Mouse (Mus musculus) MEL (cell line): ENCODE data around the gene Hdgf. TPM values are rescaled to one million over a fixed set of nuclear protein-coding genes. Genes with fewer than 3 reads are reported as not detected.
A peak's percentile ranks its signal among the peaks of the same experiment; 100 is the strongest.

Source experiments
- DNase-seq: peaks from one replicate; pipeline ENCODE4 v3.0.0; 2011; ENCODE audit warnings: low read depth, low spot score
- H3K27ac ChIP-seq: 2 replicates; pipeline ENCODE4 v1.5.1; 2012; ENCODE audit warnings: low read depth, mild to moderate bottlenecking, control low read depth, low read length, moderate library complexity; ENCODE audit not compliant: control insufficient read depth
- H3K27me3 ChIP-seq, 2 experiments: fragments of 150-350 bp in 1 of 2; sonication (generic) in 1 of 2; 2 replicates each; pipeline ENCODE4 v1.6.1; 2012; ENCODE audit warnings: low read length in 2 of 2, mild to moderate bottlenecking in 2 of 2, improper control_type of control experiment in 1 of 2, moderate library complexity in 1 of 2; ENCODE audit not compliant: insufficient read depth in 2 of 2, control insufficient read depth in 1 of 2
- H3K36me3 ChIP-seq, 2 experiments: 2 replicates each; pipeline ENCODE4 v1.6.1; 2012 to 2014; ENCODE audit warnings: low read length in 2 of 2, improper control_type of control experiment in 1 of 2, inconsistent platforms in 1 of 2, mild to moderate bottlenecking in 1 of 2; ENCODE audit not compliant: insufficient read depth in 2 of 2, control insufficient read depth in 1 of 2
- H3K4me1 ChIP-seq, 2 experiments: fragments of 150-350 bp in 1 of 2; sonication (generic) in 1 of 2; 2 replicates each; pipeline ENCODE4 v1.6.1; 2012; ENCODE audit warnings: low read length in 2 of 2, improper control_type of control experiment in 1 of 2, mild to moderate bottlenecking in 1 of 2; ENCODE audit not compliant: insufficient read depth in 2 of 2, control insufficient read depth in 1 of 2
- H3K4me3 ChIP-seq, 2 experiments: fragments of 150-350 bp in 1 of 2; sonication (generic) in 1 of 2; 2 replicates each; pipeline ENCODE4 v1.5.1; 2012; ENCODE audit warnings: low read depth in 2 of 2, low read length in 2 of 2, mild to moderate bottlenecking in 2 of 2, moderate library complexity in 2 of 2, control low read depth in 1 of 2, improper control_type of control experiment in 1 of 2; ENCODE audit not compliant: control insufficient read depth in 1 of 2, insufficient read depth in 1 of 2
- H3K79me2 ChIP-seq: 2 replicates; pipeline ENCODE4 v1.6.1; 2012; ENCODE audit warnings: mild to moderate bottlenecking, low read length, moderate library complexity; ENCODE audit not compliant: control insufficient read depth, poor library complexity, insufficient read depth
- H3K9ac ChIP-seq: 2 replicates; pipeline ENCODE4 v1.6.1; 2012; ENCODE audit warnings: low read depth, mild to moderate bottlenecking, control low read depth, low read length, moderate library complexity; ENCODE audit not compliant: control insufficient read depth, poor library complexity, severe bottlenecking
- H3K9me3 ChIP-seq: fragments of 150-350 bp; sonication (generic); replicated peaks from 2 replicates; pipeline ENCODE4 v1.6.1; 2012; ENCODE audit warnings: mild to moderate bottlenecking, low read length, improper control_type of control experiment, moderate library complexity; ENCODE audit not compliant: insufficient read depth
- BHLHE40 ChIP-seq: IDR thresholded peaks from 2 replicates; pipeline ENCODE4 v1.6.1; 2012; ENCODE audit warnings: low read depth, mild to moderate bottlenecking, inconsistent platforms, low read length, improper control_type of control experiment, borderline replicate concordance
- CHD1 ChIP-seq: IDR thresholded peaks from 2 replicates; pipeline ENCODE4 v1.6.1; 2012; ENCODE audit warnings: low read depth, mild to moderate bottlenecking, inconsistent platforms, low read length, improper control_type of control experiment
- CHD2 ChIP-seq: IDR thresholded peaks from 2 replicates; pipeline ENCODE4 v1.6.1; 2011; ENCODE audit warnings: low read length, improper control_type of control experiment
- ELF1 ChIP-seq: IDR thresholded peaks from 2 replicates; pipeline ENCODE4 v1.6.1; 2014; ENCODE audit warnings: low read depth, mild to moderate bottlenecking, inconsistent platforms, low read length, improper control_type of control experiment, moderate library complexity
- ETS1 ChIP-seq: IDR thresholded peaks from 2 replicates; pipeline ENCODE4 v1.6.1; 2012; ENCODE audit warnings: low read depth, mild to moderate bottlenecking, inconsistent platforms, low read length, improper control_type of control experiment, moderate library complexity
- GABPA ChIP-seq: IDR thresholded peaks from 2 replicates; pipeline ENCODE4 v1.6.1; 2012; ENCODE audit warnings: low read depth, mild to moderate bottlenecking, inconsistent platforms, low read length, improper control_type of control experiment, moderate library complexity
- HCFC1 ChIP-seq: IDR thresholded peaks from 2 replicates; pipeline ENCODE4 v1.6.1; 2012; ENCODE audit warnings: low read depth, mild to moderate bottlenecking, inconsistent platforms, low read length, improper control_type of control experiment, moderate library complexity
- JUND ChIP-seq: IDR thresholded peaks from 2 replicates; pipeline ENCODE4 v1.6.1; 2011; ENCODE audit warnings: low read depth, mild to moderate bottlenecking, improper control_type of control experiment, low read length
- KAT2A ChIP-seq: conservative IDR thresholded peaks from 2 replicates; pipeline ENCODE4 v1.6.1; 2012; ENCODE audit warnings: low read depth, low read length, improper control_type of control experiment, inconsistent platforms
- MAFK ChIP-seq: IDR thresholded peaks from 2 replicates; pipeline ENCODE4 v1.6.1; 2011; ENCODE audit warnings: low read depth, mild to moderate bottlenecking, low read length, improper control_type of control experiment, borderline replicate concordance
- MAZ ChIP-seq: IDR thresholded peaks from 2 replicates; pipeline ENCODE4 v1.6.1; 2012; ENCODE audit warnings: low read depth, mild to moderate bottlenecking, inconsistent platforms, low read length, improper control_type of control experiment
- MEF2A ChIP-seq: IDR thresholded peaks from 2 replicates; pipeline ENCODE4 v1.6.1; 2014; ENCODE audit warnings: low read depth, mild to moderate bottlenecking, inconsistent platforms, low read length, improper control_type of control experiment; ENCODE audit not compliant: poor library complexity, insufficient replicate concordance, severe bottlenecking; ENCODE audit errors: extremely low read depth
- MYB ChIP-seq: IDR thresholded peaks from 2 replicates; pipeline ENCODE4 v1.6.1; 2011; ENCODE audit warnings: mild to moderate bottlenecking, low read depth, low read length, improper control_type of control experiment
- MYC ChIP-seq: IDR thresholded peaks from 2 replicates; pipeline ENCODE4 v1.6.1; 2011; ENCODE audit warnings: low read depth, mild to moderate bottlenecking, low read length, improper control_type of control experiment, moderate library complexity
- NRF1 ChIP-seq: IDR thresholded peaks from 2 replicates; pipeline ENCODE4 v1.6.1; 2014; ENCODE audit warnings: low read depth, mild to moderate bottlenecking, inconsistent platforms, low read length, improper control_type of control experiment, moderate library complexity; ENCODE audit not compliant: poor library complexity, insufficient read depth, severe bottlenecking
- POLR2A ChIP-seq, 2 experiments: IDR thresholded peaks; 2 replicates each; pipeline ENCODE4 v1.6.1; 2011 to 2012; ENCODE audit warnings: low read length in 2 of 2, mild to moderate bottlenecking in 2 of 2, control low read depth in 1 of 2, improper control_type of control experiment in 1 of 2, low read depth in 1 of 2, moderate library complexity in 1 of 2; ENCODE audit not compliant: control insufficient read depth in 1 of 2, insufficient read depth in 1 of 2, poor library complexity in 1 of 2
- POLR2AphosphoS2 ChIP-seq: IDR thresholded peaks from 2 replicates; pipeline ENCODE4 v1.6.1; 2011; ENCODE audit warnings: low read length, improper control_type of control experiment
- POLR2AphosphoS5 ChIP-seq: IDR thresholded peaks from 2 replicates; pipeline ENCODE4 v1.6.1; 2012; ENCODE audit warnings: low read depth, borderline replicate concordance, mild to moderate bottlenecking, inconsistent platforms, low read length, moderate library complexity, mixed read lengths
- RAD21 ChIP-seq: IDR thresholded peaks from 2 replicates; pipeline ENCODE4 v1.6.1; 2011; ENCODE audit warnings: mild to moderate bottlenecking, low read depth, low read length, improper control_type of control experiment
- SIN3A ChIP-seq: IDR thresholded peaks from 2 replicates; pipeline ENCODE4 v1.6.1; 2012; ENCODE audit warnings: low read length, improper control_type of control experiment, inconsistent platforms
- SMC3 ChIP-seq: IDR thresholded peaks from 2 replicates; pipeline ENCODE4 v1.6.1; 2011; ENCODE audit warnings: low read depth, low read length, improper control_type of control experiment
- TBP ChIP-seq: IDR thresholded peaks from 2 replicates; pipeline ENCODE4 v1.8.0; 2011; ENCODE audit warnings: low read depth, low read length, improper control_type of control experiment
- TCF12 ChIP-seq: IDR thresholded peaks from 2 replicates; pipeline ENCODE4 v1.6.1; 2014; ENCODE audit warnings: low read depth, mild to moderate bottlenecking, inconsistent platforms, low read length, improper control_type of control experiment, moderate library complexity
- UBTF ChIP-seq: IDR thresholded peaks from 2 replicates; pipeline ENCODE4 v1.6.1; 2012; ENCODE audit warnings: low read depth, mild to moderate bottlenecking, inconsistent platforms, low read length, improper control_type of control experiment, moderate library complexity, borderline replicate concordance; ENCODE audit not compliant: insufficient read depth
- USF1 ChIP-seq: IDR thresholded peaks from 2 replicates; pipeline ENCODE4 v1.6.1; 2014; ENCODE audit warnings: low read depth, mild to moderate bottlenecking, inconsistent platforms, low read length, improper control_type of control experiment, moderate library complexity
- USF2 ChIP-seq, 2 experiments: IDR thresholded peaks; 2 replicates each; pipeline ENCODE4 v1.6.1; 2011 to 2012; ENCODE audit warnings: improper control_type of control experiment in 2 of 2, low read length in 2 of 2, borderline replicate concordance in 1 of 2, inconsistent platforms in 1 of 2, low read depth in 1 of 2, mild to moderate bottlenecking in 1 of 2; ENCODE audit not compliant: insufficient read depth in 1 of 2
- ZC3H11A ChIP-seq: IDR thresholded peaks from 2 replicates; pipeline ENCODE4 v1.6.1; 2012; ENCODE audit warnings: low read depth, mild to moderate bottlenecking, inconsistent platforms, low read length, improper control_type of control experiment
- ZKSCAN1 ChIP-seq: IDR thresholded peaks from 2 replicates; pipeline ENCODE4 v1.6.1; 2012; ENCODE audit warnings: low read depth, mild to moderate bottlenecking, inconsistent platforms, low read length, improper control_type of control experiment, moderate library complexity
- polyA plus RNA-seq, 2 experiments: library from polyadenylated mRNA; stranded (reverse) in 1 of 2; unstranded in 1 of 2; fragments of >175 nt in 1 of 2; fragments of >200 nt in 1 of 2; gene quantifications; 2 replicates each; pipeline versions ENCODE4 v1.2.1 to v1.2.4; 2012; ENCODE audit warnings: low replicate concordance in 2 of 2, low read depth in 1 of 2; ENCODE audit not compliant: insufficient read length in 2 of 2, insufficient read depth in 1 of 2, missing spikeins in 1 of 2
- total RNA-seq: library from RNA; depleted of rRNA; stranded (reverse); fragments of 300-350 nt; gene quantifications from 2 replicates; pipeline ENCODE4 v1.2.3, GENCODE M21; 2012

Gene Hdgf
- total and polyA plus RNA-seq, 3 experiments, result 369 to 1,503 (median 519) TPM

GRCm38 (mm10) chr3:87884708-87885251, 21.3 kb upstream of the Hdgf start:
- peak; percentile 75 for DNase-seq
- Histone ChIP-seq H3K4me3 (peak overlapping the region; percentile 47 to 93), H3K9me3 (no peaks in the 10 kb centered on the region), H3K9ac (peak overlapping the region; percentile 98), H3K4me1 (peaks cover 3 to 19% of the 10 kb centered on the region in 2 experiments; a peak in 3 of 4 replicates), H3K27ac (peak overlapping the region; percentile 82), H3K27me3 (no peaks in the 10 kb centered on the region), H3K36me3 (peaks cover 4 to 16% of the 10 kb centered on the region in 2 experiments; a peak in 3 of 4 replicates), H3K79me2 (peaks cover 37% of the 10 kb centered on the region)
- TF ChIP-seq SMC3, result no peak
- TF ChIP-seq TCF12, result no peak
- no peak for TF ChIP-seq ETS1
- TF ChIP-seq MAFK, result no peak
- TF ChIP-seq MEF2A, result no peak
- TF ChIP-seq HCFC1, result no peak
- no peak for TF ChIP-seq POLR2AphosphoS2
- no peak for TF ChIP-seq TBP
- TF ChIP-seq CHD1, result no peak
- TF ChIP-seq MAZ, result no peak

- Histone ChIP-seq H3K27ac (peak within 1 kb of the TSS; percentile 82), H3K4me1 (peaks cover 3 to 19% of the 10 kb centered on the region in 2 experiments; a peak in 3 of 4 replicates), H3K36me3 (peaks cover 2 to 16% of the 10 kb centered on the region in 2 experiments; a peak in 3 of 4 replicates), H3K4me3 (peak within 1 kb of the TSS; percentile 47 to 93), H3K27me3 (no peaks in the 10 kb centered on the region), H3K9me3 (no peaks in the 10 kb centered on the region), H3K79me2 (peaks cover 34% of the 10 kb centered on the region), H3K9ac (peak within 1 kb of the TSS; percentile 98)
- peak; percentile 99 for DNase-seq
- TF ChIP-seq SIN3A (peak; percentile 99), MEF2A (no peak), CHD1 (no peak), JUND (no peak), ZC3H11A (no peak), MAZ (no peak), ZKSCAN1 (no peak; the same call in 1 of the 2 replicates), GABPA (peak; percentile 28; the same call in 1 of the 2 replicates), TBP (peak; percentile 69), KAT2A (peak; percentile 100), BHLHE40 (no peak), UBTF (peak; percentile 99), CHD2 (peak; percentile 80), ELF1 (peak; percentile 89), POLR2AphosphoS5 (no peak), MYB (no peak; the same call in 1 of the 2 replicates), POLR2A (IDR thresholded peaks at IDR 0.05; ENCODE audit: control insufficient read depth in 1 of 2, insufficient read depth in 1 of 2, low read depth in 1 of 2, low read length in 2 of 2, poor library complexity in 1 of 2) (peak; percentile 62 to 67; a peak in 3 of 4 replicates), RAD21 (no peak), MYC (peak; percentile 94), USF1 (peak; percentile 2; the same call in 1 of the 2 replicates), NRF1 (peak; percentile 71), POLR2AphosphoS2 (peak; percentile 73; the same call in 1 of the 2 replicates), USF2 (IDR thresholded peaks at IDR 0.05; ENCODE audit: borderline replicate concordance in 1 of 2, insufficient read depth in 1 of 2, low read depth in 1 of 2, low read length in 2 of 2) (no peak)
These were observed 20.7 kb upstream of the Hdgf start, which contains the start of gene Prcc for GRCm38 (mm10) chr3:87885281-87886003. Prcc (minus strand) TSS chr3:87885608.
